8 mouse cellular contexts compared by ENCODE assay signal in the genomic region with DNA sequence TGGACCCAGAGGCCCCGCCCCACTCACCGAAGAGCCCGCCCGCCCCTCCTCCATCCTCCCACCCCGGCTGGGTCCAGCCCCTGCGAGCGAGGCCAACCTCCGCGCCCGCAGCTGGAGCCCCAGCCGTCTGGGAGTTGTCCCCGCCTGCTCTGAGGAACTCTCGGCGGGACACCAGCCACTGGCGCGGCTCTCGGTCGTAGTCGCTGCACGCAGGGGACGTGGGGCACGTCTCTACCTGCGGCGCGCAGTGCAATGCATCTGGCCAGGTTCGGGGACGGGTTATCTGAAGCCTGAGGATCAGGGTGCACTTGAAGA. TPM values are rescaled to one million over a fixed set of nuclear protein-coding genes. Genes with fewer than 3 reads are reported as not detected.
DNase-seq lines count a peak whose midpoint lies in the region; ATAC-seq lines count a peak whose summit lies in the region.

No protein-coding gene starts in this region.

- peak; percentile 44 for DNase-seq in right cerebral cortex, postnatal 14 days
- DNase-seq in right cerebral cortex, postnatal 4 days: no peak
- DNase-seq in embryonic facial prominence, embryonic 14.5 days (ENCODE audit: low spot score): peak; percentile 95
- peak; percentile 94 for DNase-seq in kidney, postnatal 14 days
- peak; percentile 91 to 96 for DNase-seq in lung, postnatal 4 days

- WGBS in embryonic facial prominence, embryonic 14.5 days: 0% methylated on average over 14 of the region's 27 CpGs
- WGBS in heart, embryonic 15.5 days: under 1% methylated on average over 27 of the region's 27 CpGs
- 1% methylated on average over 27 of the region's 27 CpGs for WGBS in stomach, embryonic 15.5 days

- peaks cover 18% of the 10 kb centered on the region for H3K36me3 ChIP-seq in embryonic facial prominence, embryonic 14.5 days (ENCODE audit: control insufficient read depth, insufficient read depth, low read length)
- H3K36me3 ChIP-seq in heart, embryonic 15.5 days: peaks cover 4% of the 10 kb centered on the region; the same call in 1 of the 2 replicates
- H3K36me3 ChIP-seq in stomach, embryonic 15.5 days: no peaks in the 10 kb centered on the region

- H3K4me2 ChIP-seq in embryonic facial prominence, embryonic 14.5 days (ENCODE audit: low read depth, low read length): peak overlapping the region; percentile 75
- H3K4me2 ChIP-seq in heart, embryonic 15.5 days: peak overlapping the region; percentile 82
- H3K4me2 ChIP-seq in stomach, embryonic 15.5 days: peak overlapping the region; percentile 82

- peak overlapping the region; percentile 67 for H3K9ac ChIP-seq in embryonic facial prominence, embryonic 14.5 days (ENCODE audit: low read depth, low read length)
- peak overlapping the region; percentile 57 for H3K9ac ChIP-seq in heart, embryonic 15.5 days
- peak overlapping the region; percentile 22; the same call in 1 of the 2 replicates for H3K9ac ChIP-seq in stomach, embryonic 15.5 days

- no peaks in the 10 kb centered on the region for H3K9me3 ChIP-seq in embryonic facial prominence, embryonic 14.5 days (ENCODE audit: control insufficient read depth, low read length)
- no peaks in the 10 kb centered on the region for H3K9me3 ChIP-seq in heart, embryonic 15.5 days (replicated peaks)
- H3K9me3 ChIP-seq in stomach, embryonic 15.5 days: no peaks in the 10 kb centered on the region

- ATAC-seq in embryonic facial prominence, embryonic 14.5 days (ENCODE audit: low read depth): peak; percentile 89
- ATAC-seq in heart, embryonic 15.5 days (replicated peaks; ENCODE audit: insufficient number of reproducible peaks, insufficient read depth, low FRiP score, low read depth): peak; percentile 84
- ATAC-seq in stomach, embryonic 15.5 days (ENCODE audit: insufficient read depth, low FRiP score, low read depth): peak; percentile 89
- no peak for ATAC-seq in erythroid progenitor cell, adult 5-6 weeks (replicated peaks; ENCODE audit: low FRiP score, poor library complexity, severe bottlenecking)

- peak overlapping the region; percentile 62 for H3K4me3 ChIP-seq in embryonic facial prominence, embryonic 14.5 days (ENCODE audit: low read depth, low read length)
- H3K4me3 ChIP-seq in heart, embryonic 15.5 days: peak overlapping the region; percentile 70
- peak overlapping the region; percentile 59 for H3K4me3 ChIP-seq in stomach, embryonic 15.5 days (replicated peaks)

- peak overlapping the region; percentile 91 for H3K27ac ChIP-seq in embryonic facial prominence, embryonic 14.5 days (replicated peaks; ENCODE audit: low read depth, low read length)
- peak overlapping the region; percentile 84 for H3K27ac ChIP-seq in heart, embryonic 15.5 days
- H3K27ac ChIP-seq in stomach, embryonic 15.5 days: peak overlapping the region; percentile 87

- peaks cover 6% of the 10 kb centered on the region; the same call in 1 of the 2 replicates for H3K4me1 ChIP-seq in embryonic facial prominence, embryonic 14.5 days (ENCODE audit: control insufficient read depth, insufficient read depth, low read length)
- H3K4me1 ChIP-seq in heart, embryonic 15.5 days (replicated peaks): peaks cover 38% of the 10 kb centered on the region
- H3K4me1 ChIP-seq in stomach, embryonic 15.5 days: peaks cover 15% of the 10 kb centered on the region

- peaks cover 30% of the 10 kb centered on the region for H3K27me3 ChIP-seq in embryonic facial prominence, embryonic 14.5 days (replicated peaks; ENCODE audit: control insufficient read depth, insufficient read depth, low read length)
- peaks cover 32% of the 10 kb centered on the region for H3K27me3 ChIP-seq in heart, embryonic 15.5 days
- H3K27me3 ChIP-seq in stomach, embryonic 15.5 days (replicated peaks): peaks cover 19% of the 10 kb centered on the region

RNA-seq across cellular contexts. Expression of a gene that starts 3.2 kb away (rescaled TPM):
- 12.3 and 16.4 TPM in 2 replicates for polyA plus RNA-seq in embryonic facial prominence, embryonic 14.5 days (2014; fragmentation: Nextera tagmentation; extraction: Ambion mirVana)
- 16.7 and 18.7 TPM in 2 replicates for polyA plus RNA-seq in heart, embryonic 15.5 days (2015; fragmentation: Nextera tagmentation; extraction: Ambion mirVana)
- 58.1 and 60.5 TPM in 2 replicates for polyA plus RNA-seq in stomach, embryonic 15.5 days (2015; fragmentation: Nextera tagmentation; extraction: Ambion mirVana)
- total RNA-seq in erythroid progenitor cell, adult 5-6 weeks (2015; ENCODE audit: low replicate concordance): not detected in 2 replicates
- total RNA-seq in erythroid progenitor cell, adult 5-6 weeks (2017; ENCODE audit: low replicate concordance): 0.39 TPM in 1 of 2 replicates, not detected in the other

RNA-seq across cellular contexts. Expression of a gene that starts 8.1 kb away (rescaled TPM):
- not detected in 2 replicates for polyA plus RNA-seq in embryonic facial prominence, embryonic 14.5 days (2014; fragmentation: Nextera tagmentation; extraction: Ambion mirVana)
- not detected in 2 replicates for polyA plus RNA-seq in heart, embryonic 15.5 days (2015; fragmentation: Nextera tagmentation; extraction: Ambion mirVana)
- polyA plus RNA-seq in stomach, embryonic 15.5 days (2015; fragmentation: Nextera tagmentation; extraction: Ambion mirVana): 0.24 TPM in 1 of 2 replicates, not detected in the other
- not detected in 2 replicates for total RNA-seq in erythroid progenitor cell, adult 5-6 weeks (2015; ENCODE audit: low replicate concordance)
- total RNA-seq in erythroid progenitor cell, adult 5-6 weeks (2017; ENCODE audit: low replicate concordance): not detected in 2 replicates
